Comparison of ENCODE assay signal across 24 mouse cellular contexts in genomic region chr2:25701001-25701400, GRCm38 (mm10). TPM values are rescaled to one million over a fixed set of nuclear protein-coding genes. Genes with fewer than 3 reads are reported as not detected.
"Had no signal": no experiment of that assay in that cellular context is flagged by ENCODE, and none has a peak within 500 bp of the region (broad histone marks: within the 10 kb centered on the region; RNA-seq: fewer than 3 reads in every experiment).

No protein-coding gene starts in this region.

- DNase-seq: retina, postnatal 1 day; right cerebral cortex, adult 18-20 months; right cerebral cortex, postnatal 14 days; right cerebral cortex, postnatal 25 days; right cerebral cortex, postnatal 4 days; spleen, adult 18-20 months; thymus, adult 18-20 months; thymus, adult 2 months; thymus, postnatal 14 days; thymus, postnatal 25 days; thymus, postnatal 36 days; thymus, postnatal 4 days had no signal

- H3K9me3 ChIP-seq: neural tube, embryonic 15.5 days; stomach, embryonic 15.5 days had no signal

- H3K4me2 ChIP-seq: neural tube, embryonic 15.5 days; stomach, embryonic 15.5 days had no signal

- H3K4me3 ChIP-seq: neural tube, embryonic 15.5 days; stomach, embryonic 15.5 days had no signal

- H3K36me3 ChIP-seq: neural tube, embryonic 15.5 days; stomach, embryonic 15.5 days had no signal

- H3K27me3 ChIP-seq: stomach, embryonic 15.5 days had no signal

- H3K4me1 ChIP-seq: stomach, embryonic 15.5 days had no signal

- H3K9ac ChIP-seq: neural tube, embryonic 15.5 days; stomach, embryonic 15.5 days had no signal

- H3K27ac ChIP-seq: neural tube, embryonic 15.5 days; stomach, embryonic 15.5 days; stomach, postnatal 0 days had no signal

RNA-seq across cellular contexts. Expression of gene Obp2a, which starts 1.2 kb away (rescaled TPM):
- total RNA-seq: neutrophil, adult 5-6 weeks had no signal
- polyA plus RNA-seq: neural tube, embryonic 14.5 days; neural tube, embryonic 15.5 days; small intestine, adult 2 months; spleen, adult 2 months; stomach, embryonic 14.5 days; stomach, embryonic 15.5 days; stomach, embryonic 16.5 days; testis, adult 2 months; urinary bladder, adult 2 months had no signal

RNA-seq across cellular contexts. Expression of gene Lcn10, which starts 18.5 kb away (rescaled TPM):
- total RNA-seq: neutrophil, adult 5-6 weeks had no signal
- polyA plus RNA-seq: neural tube, embryonic 14.5 days; neural tube, embryonic 15.5 days; small intestine, adult 2 months; spleen, adult 2 months; stomach, embryonic 14.5 days; stomach, embryonic 15.5 days; stomach, embryonic 16.5 days; stomach, postnatal 0 days; testis, adult 2 months had no signal

RNA-seq across cellular contexts. Expression of gene Lcn6, which starts 24.4 kb away (rescaled TPM):
- total RNA-seq: neutrophil, adult 5-6 weeks had no signal
- polyA plus RNA-seq: neural tube, embryonic 14.5 days; neural tube, embryonic 15.5 days; small intestine, adult 2 months; spleen, adult 2 months; stomach, embryonic 14.5 days; stomach, embryonic 15.5 days; stomach, embryonic 16.5 days; stomach, postnatal 0 days; testis, adult 2 months; thymus, postnatal 0 days had no signal

RNA-seq across cellular contexts. Expression of gene Obp2b, which starts 35.8 kb away (rescaled TPM):
- total RNA-seq: neutrophil, adult 5-6 weeks had no signal
- polyA plus RNA-seq: neural tube, embryonic 14.5 days; neural tube, embryonic 15.5 days; small intestine, adult 2 months; spleen, adult 2 months; stomach, embryonic 14.5 days; stomach, embryonic 15.5 days; stomach, embryonic 16.5 days; stomach, postnatal 0 days; testis, adult 2 months; thymus, adult 2 months; thymus, postnatal 0 days; urinary bladder, adult 2 months had no signal
